22 mouse cellular contexts compared by ENCODE assay signal in genomic region chr14:114969020-114969419, GRCm38 (mm10).
DNase-seq lines count a peak whose midpoint lies in the region; ATAC-seq and TF ChIP-seq lines count a peak whose summit lies in the region.
"Had no signal": no experiment of that assay in that cellular context is flagged by ENCODE, and none has a peak within 500 bp of the region (broad histone marks: within the 10 kb centered on the region; RNA-seq: fewer than 3 reads in every experiment).

No protein-coding gene starts in this region.

- no peaks in the 10 kb centered on the region for H3K9me3 ChIP-seq in forebrain, embryonic 13.5 days (replicated peaks)
- H3K9me3 ChIP-seq in forebrain, embryonic 12.5 days, result no peaks in the 10 kb centered on the region
- no peaks in the 10 kb centered on the region for H3K9me3 ChIP-seq in hindbrain, embryonic 14.5 days (ENCODE audit: control insufficient read depth, low read length)
- H3K9me3 ChIP-seq in hindbrain, postnatal 0 days (ENCODE audit: low read length), result no peaks in the 10 kb centered on the region
- H3K9me3 ChIP-seq: embryonic facial prominence, embryonic 10.5 days; G1E; heart, embryonic 10.5 days; hindbrain, embryonic 12.5 days had no signal

- ATAC-seq in forebrain, embryonic 13.5 days, result peak; percentile 80; the same call in 1 of the 2 replicates
- no peak for ATAC-seq in forebrain, embryonic 12.5 days (ENCODE audit: low FRiP score)
- no peak for ATAC-seq in hindbrain, embryonic 14.5 days (ENCODE audit: low FRiP score)
- ATAC-seq in hindbrain, postnatal 0 days, result no peak
- ATAC-seq: CD4-positive, CD25-positive, alpha-beta regulatory T cell, adult 4 months; intestine, embryonic 16.5 days had no signal

- DNase-seq in hindbrain, embryonic 14.5 days (ENCODE audit: low spot score), result peak; percentile 9
- DNase-seq in hindbrain, postnatal 0 days (ENCODE audit: low spot score), result no peak
- peak; percentile 62 for DNase-seq in brain, embryonic 18.5 days (ENCODE audit: low read depth, low spot score)
- no peak for DNase-seq in adrenal gland, adult 8-10 months
- DNase-seq in lung, postnatal 14 days, result no peak
- DNase-seq: adrenal gland, postnatal 10 days; B cell, adult 2 months; cerebellum, adult 2 months; cerebellum, postnatal 10 days; gastrocnemius, postnatal 36 days; heart, adult 11 months; heart, postnatal 10 days; heart, postnatal 4 days; kidney, adult 2 months had no signal

- no peaks in the 10 kb centered on the region for H3K36me3 ChIP-seq in forebrain, embryonic 13.5 days (ENCODE audit: poor library complexity, severe bottlenecking)
- H3K36me3 ChIP-seq in forebrain, embryonic 12.5 days (replicated peaks), result no peaks in the 10 kb centered on the region
- H3K36me3 ChIP-seq in hindbrain, embryonic 14.5 days (replicated peaks; ENCODE audit: control insufficient read depth, insufficient read depth), result no peaks in the 10 kb centered on the region
- H3K36me3 ChIP-seq in hindbrain, postnatal 0 days (ENCODE audit: insufficient read depth, low read length), result no peaks in the 10 kb centered on the region
- H3K36me3 ChIP-seq: embryonic facial prominence, embryonic 10.5 days; G1E; heart, embryonic 10.5 days; hindbrain, embryonic 12.5 days had no signal

- no peak overlapping the region for H3K27ac ChIP-seq in forebrain, embryonic 13.5 days
- no peak overlapping the region for H3K27ac ChIP-seq in forebrain, embryonic 12.5 days
- H3K27ac ChIP-seq in hindbrain, embryonic 14.5 days, result no peak overlapping the region
- no peak overlapping the region for H3K27ac ChIP-seq in hindbrain, postnatal 0 days
- H3K27ac ChIP-seq: embryonic facial prominence, embryonic 10.5 days; heart, embryonic 10.5 days; hindbrain, embryonic 12.5 days had no signal

- H3K27me3 ChIP-seq in forebrain, embryonic 13.5 days, result no peaks in the 10 kb centered on the region
- no peaks in the 10 kb centered on the region for H3K27me3 ChIP-seq in forebrain, embryonic 12.5 days
- no peaks in the 10 kb centered on the region for H3K27me3 ChIP-seq in hindbrain, embryonic 14.5 days (ENCODE audit: control insufficient read depth, insufficient read depth, low read length)
- no peaks in the 10 kb centered on the region for H3K27me3 ChIP-seq in hindbrain, postnatal 0 days (ENCODE audit: insufficient read depth, low read length)
- H3K27me3 ChIP-seq: hindbrain, embryonic 12.5 days had no signal

- no peak overlapping the region for H3K9ac ChIP-seq in forebrain, embryonic 13.5 days
- H3K9ac ChIP-seq in forebrain, embryonic 12.5 days, result no peak overlapping the region
- no peak overlapping the region for H3K9ac ChIP-seq in hindbrain, embryonic 14.5 days
- H3K9ac ChIP-seq in hindbrain, postnatal 0 days (replicated peaks; ENCODE audit: low read length), result no peak overlapping the region
- H3K9ac ChIP-seq: hindbrain, embryonic 12.5 days had no signal

- no peak overlapping the region for H3K4me3 ChIP-seq in forebrain, embryonic 13.5 days
- H3K4me3 ChIP-seq in forebrain, embryonic 12.5 days (replicated peaks), result no peak overlapping the region
- no peak overlapping the region for H3K4me3 ChIP-seq in hindbrain, embryonic 14.5 days (replicated peaks; ENCODE audit: low read length)
- H3K4me3 ChIP-seq in hindbrain, postnatal 0 days (ENCODE audit: low read length), result no peak overlapping the region
- H3K4me3 ChIP-seq: embryonic facial prominence, embryonic 10.5 days; heart, embryonic 10.5 days; hindbrain, embryonic 12.5 days had no signal

- no peak overlapping the region for H3K4me2 ChIP-seq in forebrain, embryonic 13.5 days
- H3K4me2 ChIP-seq in forebrain, embryonic 12.5 days, result no peak overlapping the region
- no peak overlapping the region for H3K4me2 ChIP-seq in hindbrain, embryonic 14.5 days (replicated peaks)
- H3K4me2 ChIP-seq in hindbrain, postnatal 0 days (ENCODE audit: low read depth, low read length), result no peak overlapping the region
- H3K4me2 ChIP-seq: hindbrain, embryonic 12.5 days had no signal

- 91% methylated on average over 3 of the region's 3 CpGs for WGBS in forebrain, embryonic 13.5 days
- 94% methylated on average over 3 of the region's 3 CpGs for WGBS in forebrain, embryonic 12.5 days
- 94% methylated on average over 3 of the region's 3 CpGs for WGBS in hindbrain, embryonic 14.5 days
- WGBS in hindbrain, postnatal 0 days, result 88% methylated on average over 3 of the region's 3 CpGs

- peaks cover 7% of the 10 kb centered on the region; the same call in 1 of the 2 replicates for H3K4me1 ChIP-seq in forebrain, embryonic 13.5 days
- no peaks in the 10 kb centered on the region for H3K4me1 ChIP-seq in forebrain, embryonic 12.5 days
- H3K4me1 ChIP-seq in hindbrain, embryonic 14.5 days (replicated peaks; ENCODE audit: control insufficient read depth, insufficient read depth, low read length), result peaks cover 9% of the 10 kb centered on the region
- 0 out of 2 replicates have a peak, but pooled peaks cover 4% of the 10 kb centered on the region for H3K4me1 ChIP-seq in hindbrain, postnatal 0 days (ENCODE audit: insufficient read depth, low read length)
- H3K4me1 ChIP-seq: heart, embryonic 10.5 days had no signal

- no peak for TF ChIP-seq CTCF in hindbrain, postnatal 0 days (IDR thresholded peaks at IDR 0.05; ENCODE audit: low read depth)

Comparison
In these comparisons a context has a peak if more than half of its experiments do, and no peak if none do; other contexts are left out.
1. DNase-seq: peak in hindbrain, embryonic 14.5 days (single experiment) and brain, embryonic 18.5 days (single experiment); none in hindbrain, postnatal 0 days (single experiment), adrenal gland, adult 8-10 months (single experiment) and lung, postnatal 14 days (single experiment).